Mouse (Mus musculus) E14TG2a.4 (cell line): ENCODE data around the gene Mtg2.

Experiments used
- CTCF ChIP-seq: conservative IDR thresholded peaks from 2 replicates; pipeline ENCODE4 v1.5.1; 2014; ENCODE audit warnings: low read length
- NANOG ChIP-seq: IDR thresholded peaks from 2 replicates; pipeline ENCODE4 v1.6.1; 2014; ENCODE audit warnings: borderline replicate concordance, low read length, mixed read lengths
- POU5F1 ChIP-seq: IDR thresholded peaks from 2 replicates; pipeline ENCODE4 v1.6.1; 2014; ENCODE audit warnings: low read length, borderline replicate concordance

- no peak for TF ChIP-seq CTCF
- no peak for TF ChIP-seq NANOG
- no peak for TF ChIP-seq POU5F1
Measured at GRCm38 (mm10) chr2:180080680-180081079, 10.3 kb downstream of the Mtg2 start.
